Mouse (Mus musculus) lung, adult 2 months (tissue): ENCODE measurements at regions not wholly inside any gene's neighbourhood (a gene's known extent, or its start where the extent isn't known, plus 50 kb on each side); places are given as distances from the start of the nearest gene placed in this dataset.

Experiments
- DNase-seq: peaks from one replicate; pipeline ENCODE4 v3.0.0; 2022
- H3K4me1 ChIP-seq: fragments of 200-500 bp; 2 replicates; pipeline ENCODE4 v1.6.1; 2011; ENCODE audit warnings: low read length; ENCODE audit not compliant: control insufficient read depth, insufficient read depth
- H3K4me3 ChIP-seq: fragments of 200-500 bp; replicated peaks from 2 replicates; pipeline ENCODE3; 2011; ENCODE audit warnings: low read depth, mild to moderate bottlenecking, control low read depth, low read length; ENCODE audit errors: extremely low read depth
- CTCF ChIP-seq: fragments of 200-500 bp; IDR thresholded peaks from 2 replicates; pipeline ENCODE4 v1.5.1; 2011; ENCODE audit warnings: mild to moderate bottlenecking, low read length, control low read depth; ENCODE audit not compliant: insufficient read depth
- POLR2A ChIP-seq: fragments of 200-500 bp; IDR thresholded peaks from 2 replicates; pipeline ENCODE4 v1.6.1; 2011; ENCODE audit warnings: low read depth, mild to moderate bottlenecking, control low read depth, low read length, borderline replicate concordance; ENCODE audit errors: extremely low read depth
- WGBS: fragments of 180-500 bp; shearing (Covaris S2); methylation state at CpG from one replicate; pipeline ENCODE4 v1.1.7; 2018; 5-methylcytosine and 5-hydroxymethylcytosine counted together

DNA sequence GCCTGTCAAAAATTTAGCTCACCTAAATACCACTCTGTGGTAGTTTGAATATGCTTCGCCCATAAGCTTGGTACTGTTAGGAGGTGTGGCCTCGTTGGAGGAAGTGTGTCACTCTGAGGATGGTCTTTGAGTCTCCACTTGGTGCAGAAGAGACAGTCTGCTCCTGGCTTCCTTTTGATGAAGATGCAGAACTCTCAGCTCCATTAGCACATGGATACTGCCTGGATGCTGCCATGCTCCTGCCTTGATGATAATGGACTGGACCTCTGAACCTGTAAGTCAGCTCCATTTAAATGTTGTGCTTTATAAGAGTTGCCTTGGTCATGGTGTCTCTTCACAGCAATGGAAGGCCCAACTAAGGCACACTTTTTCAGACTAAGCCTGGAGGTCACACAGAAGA, 56.9 kb upstream of the Pik3r1 start:
- Histone ChIP-seq H3K4me1 (no peaks in the 10 kb centered on the region), H3K4me3 (no peak overlapping the region)
- DNase-seq: no peak
- 95% methylated on average over 2 of the region's 2 CpGs for WGBS
- TF ChIP-seq POLR2A (no peak), CTCF (no peak)

DNA sequence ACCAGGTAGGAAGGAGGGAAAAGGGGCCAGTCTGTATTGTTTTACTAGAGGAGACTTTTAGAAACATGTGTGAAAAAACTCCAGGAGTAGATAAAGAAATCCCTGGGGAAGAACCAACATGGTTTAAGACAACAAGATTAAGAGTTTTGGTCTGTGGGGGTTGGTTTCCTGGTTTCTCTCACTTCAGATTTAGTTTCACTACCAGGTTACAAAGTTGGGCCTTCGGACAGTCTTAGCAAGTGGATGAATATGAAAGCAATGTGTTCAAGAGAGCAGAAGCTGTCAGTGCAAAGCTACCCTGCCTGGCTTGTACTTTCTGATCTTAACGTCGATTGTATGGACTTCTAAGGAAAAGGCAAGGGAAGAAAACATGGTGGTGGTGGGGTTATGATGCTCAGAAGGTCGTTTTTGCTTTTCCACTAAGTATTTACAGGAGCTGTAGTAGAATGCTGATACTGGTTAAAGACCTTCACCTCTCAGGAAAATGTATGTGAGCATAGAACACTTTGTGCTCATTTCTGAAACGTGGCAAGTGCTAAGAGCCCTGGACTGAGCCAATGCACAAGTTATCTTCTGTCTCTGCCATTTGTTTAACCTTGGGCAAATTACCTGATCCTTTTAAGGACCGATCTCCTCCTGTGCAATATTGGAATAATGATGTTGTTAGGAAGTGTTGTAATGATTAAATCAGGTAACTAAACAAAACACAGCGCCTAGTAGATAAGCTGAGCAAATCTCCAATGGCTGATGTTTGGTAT, 64.0 kb upstream of the Pik3r1 start:
- TF ChIP-seq CTCF: no peak
- no peak for TF ChIP-seq POLR2A
- H3K4me3 ChIP-seq: no peak overlapping the region
- H3K4me1 ChIP-seq: no peaks in the 10 kb centered on the region
- no peak for DNase-seq
- 72% methylated on average over 7 of the region's 7 CpGs for WGBS

- DNase-seq: no peak
- no peaks in the 10 kb centered on the region for H3K4me1 ChIP-seq
- 70% methylated on average over 4 of the region's 4 CpGs for WGBS
- TF ChIP-seq CTCF: no peak
- TF ChIP-seq POLR2A: no peak
- no peak overlapping the region for H3K4me3 ChIP-seq
Measured at GRCm38 (mm10) chr13:101834546-101834945, 66.5 kb upstream of the Pik3r1 start.

- 81% methylated on average over 1 of the region's 1 CpGs for WGBS
- Histone ChIP-seq H3K4me3 (no peak overlapping the region), H3K4me1 (no peaks in the 10 kb centered on the region)
- no peak for DNase-seq
- TF ChIP-seq POLR2A (no peak), CTCF (no peak)
Measured at GRCm38 (mm10) chr13:101836992-101837391, 69.0 kb upstream of the Pik3r1 start.

- peaks cover 21% of the 10 kb centered on the region for H3K4me1 ChIP-seq
- H3K4me3 ChIP-seq: no peak overlapping the region
- no peak for DNase-seq
- WGBS: 55% methylated on average over 7 of the region's 7 CpGs
- TF ChIP-seq POLR2A (no peak), CTCF (no peak)
Measured at GRCm38 (mm10) chr13:101844461-101845440, 76.7 kb upstream of the Pik3r1 start.

DNA sequence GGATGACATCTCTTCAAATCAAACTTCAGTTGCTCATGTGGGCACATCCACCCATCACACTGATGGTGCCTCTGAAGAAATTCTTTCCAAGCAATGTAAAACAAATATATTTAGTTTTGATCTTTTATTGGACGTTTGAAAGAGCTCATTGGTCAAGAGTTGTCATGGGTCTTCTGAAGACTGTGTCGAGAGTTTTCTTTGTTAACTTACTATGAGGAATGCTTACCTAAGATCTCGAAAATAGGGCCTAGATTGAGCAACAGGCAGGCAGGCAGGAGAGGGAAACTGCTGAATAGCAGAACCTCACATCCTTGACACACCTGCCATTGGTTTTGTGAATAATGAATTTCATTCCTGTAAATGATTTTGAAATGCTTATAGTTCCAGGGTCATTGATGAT, 78.0 kb upstream of the Pik3r1 start:
- TF ChIP-seq POLR2A (no peak), CTCF (no peak)
- H3K4me1 ChIP-seq: peaks cover 21% of the 10 kb centered on the region
- H3K4me3 ChIP-seq: no peak overlapping the region
- WGBS: 55% methylated on average over 3 of the region's 3 CpGs
- no peak for DNase-seq

DNA sequence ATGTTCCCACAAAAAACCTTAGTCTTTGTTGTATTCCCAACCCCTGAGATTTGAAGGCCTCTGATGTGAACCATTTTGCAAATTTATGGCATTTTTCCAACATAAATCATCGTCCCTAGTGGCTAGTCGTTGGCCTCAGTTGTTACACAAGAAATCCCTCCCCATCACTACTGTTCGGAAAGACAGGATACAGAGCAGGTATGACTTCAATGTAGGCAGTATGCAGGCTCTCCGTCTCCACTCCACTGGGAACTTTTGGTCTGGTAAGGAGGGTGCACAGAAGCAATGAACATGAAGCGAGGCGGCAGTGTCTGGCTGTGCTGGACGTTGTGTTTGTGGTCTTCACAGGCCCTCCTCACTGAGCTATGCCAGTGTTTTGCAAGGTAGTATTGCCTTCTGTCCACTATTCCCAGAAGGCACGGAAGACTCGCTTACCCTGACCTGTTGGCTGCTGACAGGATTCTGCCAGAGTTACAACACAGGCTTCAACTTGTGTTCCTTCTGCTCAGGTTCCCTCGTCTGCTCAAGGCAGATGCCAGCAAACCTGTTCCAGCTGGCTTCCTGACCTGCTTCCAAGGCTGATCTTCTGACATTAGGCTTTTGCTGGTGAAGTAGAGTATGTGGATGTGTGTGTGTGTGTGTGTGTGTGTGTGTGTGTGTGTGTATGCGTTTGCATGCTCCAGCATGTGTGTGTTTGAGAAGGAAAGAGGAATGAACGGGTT, 80.0 kb upstream of the Pik3r1 start:
- Histone ChIP-seq H3K4me3 (no peak overlapping the region), H3K4me1 (peaks cover 21% of the 10 kb centered on the region)
- no peak for TF ChIP-seq POLR2A
- TF ChIP-seq CTCF: no peak
- WGBS: 62% methylated on average over 12 of the region's 12 CpGs
- peak; percentile 19 for DNase-seq

DNA sequence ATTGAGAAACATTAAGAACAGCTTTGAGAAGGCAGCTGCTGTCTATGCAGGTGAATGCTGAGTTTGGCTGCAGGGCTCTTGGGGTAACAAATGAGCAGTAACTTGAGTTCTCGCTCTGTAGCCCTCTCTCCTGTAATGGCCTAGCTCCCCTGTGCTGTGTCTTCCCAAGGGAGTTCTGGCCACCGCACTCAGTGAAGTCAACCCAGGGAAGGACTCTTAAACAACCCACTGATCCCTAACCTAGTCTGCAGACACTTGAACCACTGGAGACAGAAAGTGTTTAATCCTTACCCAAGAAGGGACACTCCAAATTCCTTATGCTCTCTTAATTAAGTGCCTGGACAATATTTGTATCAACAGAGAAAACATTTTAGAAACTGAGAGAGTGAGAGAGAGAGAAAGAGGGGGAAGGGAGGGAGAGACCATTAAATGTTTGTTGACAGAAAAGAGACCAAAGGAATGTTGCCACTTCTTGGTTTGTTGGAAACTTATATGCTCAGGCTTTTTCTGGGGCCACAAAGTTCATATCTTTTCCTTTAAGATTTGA, 80.7 kb upstream of the Pik3r1 start:
- no peak for TF ChIP-seq CTCF
- TF ChIP-seq POLR2A: no peak
- 62% methylated on average over 2 of the region's 2 CpGs for whole genome bisulfite sequencing
- no peak overlapping the region for H3K4me3 ChIP-seq
- H3K4me1 ChIP-seq: peaks cover 21% of the 10 kb centered on the region
- no peak for DNase-seq

DNA sequence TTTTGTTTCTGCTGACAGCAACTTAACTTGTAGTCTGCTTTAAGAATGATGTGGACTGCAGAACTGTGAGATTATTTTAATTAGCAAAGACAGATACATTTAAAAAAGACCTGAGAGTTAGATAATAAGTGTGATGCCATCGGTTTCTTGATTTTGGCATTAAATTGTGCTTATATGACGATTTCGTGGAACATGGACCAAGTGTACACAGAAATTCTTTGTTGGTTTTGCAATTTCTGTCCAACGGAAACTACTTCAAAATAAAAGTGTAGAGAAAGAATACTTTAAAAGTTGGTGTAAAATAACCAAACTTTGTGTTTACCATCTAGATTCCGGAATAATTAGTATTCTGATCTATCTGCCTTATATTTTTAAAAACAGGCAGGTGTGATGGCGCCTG, 81.4 kb upstream of the Pik3r1 start:
- no peak overlapping the region for H3K4me3 ChIP-seq
- no peak for DNase-seq
- peaks cover 21% of the 10 kb centered on the region for H3K4me1 ChIP-seq
- TF ChIP-seq POLR2A: no peak
- 64% methylated on average over 6 of the region's 6 CpGs for WGBS
